Mouse (Mus musculus) layer of hippocampus, adult 11-12 months (tissue): ENCODE measurements around the gene Pla2g12b.

Experiments
- DNase-seq: peaks from one replicate; pipeline ENCODE4 v3.0.0; 2022; ENCODE audit warnings: low spot score

Gene Pla2g12b

DNA sequence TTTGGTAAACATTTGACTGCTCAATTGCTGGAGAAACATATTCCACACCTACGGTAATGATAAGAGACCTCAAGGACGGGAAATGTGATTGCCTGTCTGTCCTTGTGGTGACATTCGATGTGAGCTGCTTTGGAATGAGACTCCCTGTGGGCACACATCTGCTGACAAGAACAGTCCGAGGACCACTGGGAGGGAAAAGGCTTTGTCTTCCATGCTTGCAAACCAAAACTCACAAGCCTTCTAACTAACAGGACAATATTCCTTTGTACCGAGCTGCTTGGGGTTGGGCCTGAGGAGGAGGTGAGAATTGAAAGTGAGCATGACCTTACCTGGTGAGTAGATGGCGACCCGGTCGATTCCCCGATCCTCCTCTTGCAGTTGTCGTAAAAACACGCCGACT, 63.8 kb downstream of the Pla2g12b start:
- no peak for DNase-seq

DNA sequence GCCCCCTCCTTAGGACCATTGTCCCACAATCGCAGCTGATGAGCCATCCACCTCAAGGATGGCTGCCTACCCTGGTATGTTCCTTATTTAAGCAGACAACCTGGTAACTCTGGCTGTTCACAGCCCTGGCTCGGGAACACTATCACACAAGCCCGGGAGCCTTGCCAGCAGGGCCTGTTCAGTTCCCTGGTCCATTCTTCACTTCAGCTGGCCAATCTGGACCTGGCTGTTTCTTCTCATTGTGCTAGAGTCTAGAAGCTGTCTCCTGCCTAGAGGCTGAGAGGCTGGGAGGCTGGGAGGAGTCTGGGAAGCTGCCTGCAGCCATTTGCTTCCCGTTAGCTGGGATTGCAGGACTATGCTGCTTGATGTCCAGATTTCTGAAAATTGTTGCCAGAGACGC, 67.0 kb downstream of the Pla2g12b start:
- DNase-seq, result peak; percentile 48
